Mouse (Mus musculus) v-Abl transformed pro-B cells (cell line): ENCODE data around the gene Krtap17-1.

Experiments
- in situ Hi-C, 2 experiments: fragments of 400-800 bp; cut with MboI; formaldehyde crosslinking; loops; one replicate each; pipeline ENCODE4 v1.15.1; 2025; ENCODE audit not compliant: unreplicated experiment in 2 of 2

Gene Krtap17-1

GRCm38 (mm10) chr11:99993620-99994383, at the start of gene Krtap17-1:
TSS of gene Krtap17-1 (minus strand) at chr11:99993994.
- in situ Hi-C loops: no loop called here

- in situ Hi-C loops: no loop called here
Observed at GRCm38 (mm10) chr11:100041454-100041853, 47.7 kb upstream of the Krtap17-1 start, which contains the start of gene Krt34. TSS of gene Krt34 (minus strand) at chr11:100041554.

- in situ Hi-C loops: no loop called here
Observed at GRCm38 (mm10) chr11:100029768-100030167, 36.0 kb upstream of the Krtap17-1 start, which contains the start of gene Krt33b. TSS of gene Krt33b (minus strand) at chr11:100029868.

- in situ Hi-C loops: loop anchor here in 1 of 2 experiments (25.0 kb wide), 1 partner anchor 634 kb away; the partner anchor contains the start of gene Krt10
Observed at GRCm38 (mm10) chr11:100021438-100021837, 27.6 kb upstream of the Krtap17-1 start.

GRCm38 (mm10) chr11:100019466-100019865, 25.7 kb upstream of the Krtap17-1 start:
- in situ Hi-C loops: loop anchor here in 1 of 2 experiments (25.0 kb wide), 1 partner anchor 632 kb away; the partner anchor contains the start of gene Krt10

- in situ Hi-C loops: loop anchor here in 1 of 2 experiments (25.0 kb wide), 1 partner anchor 629 kb away; the partner anchor contains the start of gene Krt10
Observed at GRCm38 (mm10) chr11:100016112-100016511, 22.3 kb upstream of the Krtap17-1 start, which contains the start of gene Krt33a. TSS of gene Krt33a (minus strand) at chr11:100016212.

- in situ Hi-C loops: loop anchor here in 1 of 2 experiments (25.0 kb wide), 1 partner anchor 626 kb away; the partner anchor contains the start of gene Krt10
Observed at GRCm38 (mm10) chr11:100013691-100014171, 19.9 kb upstream of the Krtap17-1 start.

- in situ Hi-C loops: loop anchor here in 1 of 2 experiments (25.0 kb wide), 1 partner anchor 623 kb away; the partner anchor contains the start of gene Krt10
Observed at GRCm38 (mm10) chr11:100010682-100011081, 16.9 kb upstream of the Krtap17-1 start.

GRCm38 (mm10) chr11:100008336-100008735, 14.5 kb upstream of the Krtap17-1 start:
- in situ Hi-C loops: loop anchor here in 1 of 2 experiments (25.0 kb wide), 1 partner anchor 621 kb away; the partner anchor contains the start of gene Krt10

- in situ Hi-C loops: loop anchor here in 1 of 2 experiments (25.0 kb wide), 1 partner anchor 619 kb away; the partner anchor contains the start of gene Krt10
Observed at GRCm38 (mm10) chr11:100006624-100007023, 12.8 kb upstream of the Krtap17-1 start.

GRCm38 (mm10) chr11:100005905-100006304, 12.1 kb upstream of the Krtap17-1 start:
- in situ Hi-C loops: loop anchor here in 1 of 2 experiments (25.0 kb wide), 1 partner anchor 619 kb away; the partner anchor contains the start of gene Krt10

GRCm38 (mm10) chr11:100004846-100005245, 11.1 kb upstream of the Krtap17-1 start:
- in situ Hi-C loops: loop anchor here in 1 of 2 experiments (25.0 kb wide), 1 partner anchor 618 kb away; the partner anchor contains the start of gene Krt10

GRCm38 (mm10) chr11:99999091-99999490, 5.3 kb upstream of the Krtap17-1 start:
- in situ Hi-C loops: no loop called here

GRCm38 (mm10) chr11:99994384-99994661, 529 bp upstream of the Krtap17-1 start:
- in situ Hi-C loops: no loop called here

- in situ Hi-C loops: no loop called here
Observed at GRCm38 (mm10) chr11:99990571-99990970, 3.2 kb downstream of the Krtap17-1 start.

GRCm38 (mm10) chr11:99989881-99990405, 3.9 kb downstream of the Krtap17-1 start:
- in situ Hi-C loops: no loop called here

- in situ Hi-C loops: no loop called here
Observed at GRCm38 (mm10) chr11:99988530-99988929, 5.3 kb downstream of the Krtap17-1 start.

GRCm38 (mm10) chr11:99986180-99986647, 7.6 kb downstream of the Krtap17-1 start, which contains the start of gene Krtap16-1:
TSS of gene Krtap16-1 (minus strand) at chr11:99986597.
- in situ Hi-C loops: no loop called here

GRCm38 (mm10) chr11:99985291-99986092, 8.3 kb downstream of the Krtap17-1 start:
- in situ Hi-C loops: no loop called here

GRCm38 (mm10) chr11:99983442-99983841, 10.4 kb downstream of the Krtap17-1 start:
- in situ Hi-C loops: no loop called here
